ENCODE assay signal across 9 mouse cellular contexts in the genomic region with DNA sequence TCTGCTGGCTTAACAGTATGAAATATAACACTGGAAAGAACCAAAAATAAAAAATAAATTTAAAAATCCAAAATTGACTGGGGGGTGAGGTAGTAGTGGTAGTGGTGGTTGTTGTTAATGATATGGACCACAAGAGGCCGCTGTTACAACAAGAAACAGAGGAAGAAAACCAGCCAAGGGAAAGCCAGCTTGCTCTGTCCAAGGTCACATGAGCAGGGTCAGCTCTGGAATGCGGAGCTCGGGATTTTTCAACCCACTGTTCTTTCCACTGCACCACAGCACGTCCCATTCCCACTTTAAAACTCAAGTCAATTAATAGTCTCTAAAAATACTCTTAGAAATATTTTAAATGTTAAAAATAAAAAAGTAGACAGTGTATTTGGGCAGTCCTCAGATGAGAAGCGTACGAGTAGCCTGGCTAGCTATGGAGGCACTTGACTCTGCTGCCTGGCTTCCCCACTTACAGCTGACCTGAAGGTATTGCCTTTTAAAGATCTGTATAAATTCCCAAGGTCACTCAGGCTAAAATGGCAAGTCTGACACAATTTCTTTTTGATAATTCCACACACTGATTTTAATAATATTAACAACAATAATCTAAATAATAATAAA. TPM values are rescaled to one million over a fixed set of nuclear protein-coding genes. Genes with fewer than 3 reads are reported as not detected.
DNase-seq lines count a peak whose midpoint lies in the region; ATAC-seq and TF ChIP-seq lines count a peak whose summit lies in the region.
"Had no signal": no experiment of that assay in that cellular context is flagged by ENCODE, and none has a peak within 500 bp of the region (broad histone marks: within the 10 kb centered on the region; RNA-seq: fewer than 3 reads in every experiment).

No protein-coding gene starts in this region.

- 27% methylated on average over 6 of the region's 6 CpGs for WGBS in forebrain, embryonic 11.5 days
- WGBS in hindbrain, embryonic 10.5 days, result 27% methylated on average over 6 of the region's 6 CpGs
- WGBS in lung, embryonic 16.5 days, result 16% methylated on average over 6 of the region's 6 CpGs

- H3K36me3 ChIP-seq in ES-Bruce4 (ENCODE audit: control insufficient read depth, insufficient read depth, low read length, poor library complexity, severe bottlenecking), result no peaks in the 10 kb centered on the region
- H3K36me3 ChIP-seq in forebrain, embryonic 11.5 days (ENCODE audit: control insufficient read depth, insufficient read depth, low read length), result no peaks in the 10 kb centered on the region
- no peaks in the 10 kb centered on the region for H3K36me3 ChIP-seq in hindbrain, embryonic 10.5 days
- no peaks in the 10 kb centered on the region for H3K36me3 ChIP-seq in lung, embryonic 16.5 days (ENCODE audit: control insufficient read depth, insufficient read depth, low read length)
- H3K36me3 ChIP-seq: limb, embryonic 15.5 days had no signal

- H3K4me2 ChIP-seq in forebrain, embryonic 11.5 days (ENCODE audit: low read depth, low read length, severe bottlenecking), result no peak overlapping the region
- H3K4me2 ChIP-seq in lung, embryonic 16.5 days (ENCODE audit: low read depth, low read length), result no peak overlapping the region
- H3K4me2 ChIP-seq: limb, embryonic 15.5 days had no signal

- no peak for TF ChIP-seq EP300 in ES-Bruce4 (IDR thresholded peaks at IDR 0.05; ENCODE audit: insufficient read depth, low read depth, low read length)

- H3K27ac ChIP-seq in ES-Bruce4 (ENCODE audit: insufficient read depth, low read length), result no peak overlapping the region
- H3K27ac ChIP-seq in forebrain, embryonic 11.5 days (ENCODE audit: low read depth, low read length), result no peak overlapping the region
- H3K27ac ChIP-seq in hindbrain, embryonic 10.5 days, result no peak overlapping the region
- no peak overlapping the region for H3K27ac ChIP-seq in layer of hippocampus, adult 2 months
- peak overlapping the region; percentile 9; the same call in 1 of the 2 replicates for H3K27ac ChIP-seq in lung, embryonic 16.5 days (ENCODE audit: low read length)
- H3K27ac ChIP-seq: limb, embryonic 15.5 days had no signal

- TF ChIP-seq POLR2A in ES-Bruce4 (IDR thresholded peaks at IDR 0.05; ENCODE audit: insufficient read depth, low read length), result no peak

- peak; percentile 30 for TF ChIP-seq CTCF in ES-Bruce4 (IDR thresholded peaks at IDR 0.05; ENCODE audit: low read depth, low read length)
- peak; percentile 90 for TF ChIP-seq CTCF in layer of hippocampus, adult 2 months (conservative IDR thresholded peaks at IDR 0.05)

- no peaks in the 10 kb centered on the region for H3K4me1 ChIP-seq in ES-Bruce4 (ENCODE audit: control insufficient read depth, insufficient read depth, low read length)
- no peaks in the 10 kb centered on the region for H3K4me1 ChIP-seq in forebrain, embryonic 11.5 days (replicated peaks; ENCODE audit: control insufficient read depth, insufficient read depth, low read length)
- H3K4me1 ChIP-seq in hindbrain, embryonic 10.5 days (replicated peaks), result no peaks in the 10 kb centered on the region
- H3K4me1 ChIP-seq in lung, embryonic 16.5 days (replicated peaks; ENCODE audit: control insufficient read depth, insufficient read depth, low read length), result peaks cover 3% of the 10 kb centered on the region; the same call in 1 of the 2 replicates

- no peaks in the 10 kb centered on the region for H3K27me3 ChIP-seq in ES-Bruce4 (ENCODE audit: control insufficient read depth, insufficient read depth, low read length, poor library complexity, severe bottlenecking)
- H3K27me3 ChIP-seq in forebrain, embryonic 11.5 days (ENCODE audit: control insufficient read depth, insufficient read depth, low read length), result no peaks in the 10 kb centered on the region
- H3K27me3 ChIP-seq in hindbrain, embryonic 10.5 days (ENCODE audit: insufficient read depth, poor library complexity, severe bottlenecking), result no peaks in the 10 kb centered on the region; the same call in 1 of the 2 replicates
- H3K27me3 ChIP-seq in lung, embryonic 16.5 days (ENCODE audit: control insufficient read depth, insufficient read depth, low read depth, low read length), result no peaks in the 10 kb centered on the region
- H3K27me3 ChIP-seq: limb, embryonic 15.5 days had no signal

- no peaks in the 10 kb centered on the region for H3K9me3 ChIP-seq in ES-Bruce4 (replicated peaks; ENCODE audit: control insufficient read depth, insufficient read depth, low read length, poor library complexity, severe bottlenecking)
- H3K9me3 ChIP-seq in forebrain, embryonic 11.5 days (ENCODE audit: control insufficient read depth, low read length), result no peaks in the 10 kb centered on the region
- no peaks in the 10 kb centered on the region for H3K9me3 ChIP-seq in hindbrain, embryonic 10.5 days
- no peaks in the 10 kb centered on the region for H3K9me3 ChIP-seq in lung, embryonic 16.5 days (ENCODE audit: control insufficient read depth, low read length)
- H3K9me3 ChIP-seq: limb, embryonic 15.5 days had no signal

- H3K9ac ChIP-seq in ES-Bruce4 (ENCODE audit: low read depth, poor library complexity, severe bottlenecking), result no peak overlapping the region
- H3K9ac ChIP-seq in forebrain, embryonic 11.5 days (ENCODE audit: low read length), result no peak overlapping the region
- H3K9ac ChIP-seq in lung, embryonic 16.5 days (ENCODE audit: low read length), result no peak overlapping the region
- H3K9ac ChIP-seq: limb, embryonic 15.5 days had no signal

- H3K4me3 ChIP-seq in ES-Bruce4 (ENCODE audit: low read depth, low read length), result no peak overlapping the region
- no peak overlapping the region for H3K4me3 ChIP-seq in forebrain, embryonic 11.5 days (ENCODE audit: low read depth, low read length)
- H3K4me3 ChIP-seq in hindbrain, embryonic 10.5 days, result no peak overlapping the region
- no peak overlapping the region for H3K4me3 ChIP-seq in layer of hippocampus, adult 2 months
- no peak overlapping the region for H3K4me3 ChIP-seq in lung, embryonic 16.5 days (ENCODE audit: low read length)
- H3K4me3 ChIP-seq: limb, embryonic 15.5 days had no signal

- DNase-seq in c-Kit-negative CD71-positive TER-119-positive erythroid progenitor cells, embryonic 14.5 days (ENCODE audit: low read depth, low spot score), result peak; percentile 42
- peak; percentile 69 for DNase-seq in forebrain, embryonic 11.5 days (ENCODE audit: low spot score)
- DNase-seq in hindbrain, embryonic 10.5 days (ENCODE audit: low spot score), result peak; percentile 60
- DNase-seq in layer of hippocampus, adult 2 months (ENCODE audit: low spot score in 2 of 2), result peak; percentile 66 to 74
- DNase-seq in ovary, postnatal 10 days (ENCODE audit: low spot score), result peak; percentile 29
- peak; percentile 56 for DNase-seq in thymus, postnatal 14 days

- peak; percentile 21; the same call in 1 of the 2 replicates for ATAC-seq in forebrain, embryonic 11.5 days (replicated peaks; ENCODE audit: low FRiP score)
- ATAC-seq in lung, embryonic 16.5 days (ENCODE audit: low read depth), result peak; percentile 93

RNA-seq across cellular contexts. Expression of a gene that starts 37.4 kb away (rescaled TPM):
- polyA plus RNA-seq in ES-Bruce4 (2011; ENCODE audit: insufficient read depth, insufficient read length, low read depth, missing spikeins), result 1.2 and 3.2 TPM in 2 replicates
- 4.5 and 5.7 TPM in 2 replicates for polyA plus RNA-seq in forebrain, embryonic 11.5 days (2014; fragmentation: Nextera tagmentation; extraction: Ambion mirVana)
- polyA plus RNA-seq in hindbrain, embryonic 10.5 days (2016; fragmentation: Nextera tagmentation; extraction: Ambion mirVana), result 2.6 and 3.5 TPM in 2 replicates
- 10 to 100 TPM; 11.1 to 11.8 TPM for total RNA-seq in layer of hippocampus, adult 2 months (2021)
- polyA plus RNA-seq in lung, embryonic 16.5 days (2015; fragmentation: Nextera tagmentation; extraction: Ambion mirVana), result 2.0 and 3.0 TPM in 2 replicates
